Mouse (Mus musculus) kidney, adult 2 months (tissue): ENCODE results near the gene Dnajc8.

ENCODE experiments used
- CTCF ChIP-seq: fragments of 200-500 bp; conservative IDR thresholded peaks from 2 replicates; pipeline ENCODE4 v1.5.1; 2011; ENCODE audit warnings: low read depth, mild to moderate bottlenecking, control low read depth, low read length, moderate library complexity, mixed read lengths; ENCODE audit not compliant: insufficient read depth, insufficient read length
- POLR2A ChIP-seq: fragments of 200-500 bp; IDR thresholded peaks from one replicate; pipeline ENCODE4 v1.6.1; 2011; ENCODE audit warnings: low read depth, low read length, control low read depth

- TF ChIP-seq POLR2A: no peak
- TF ChIP-seq CTCF: peak; percentile 50
Observed at GRCm38 (mm10) chr4:132526678-132527077, 8.7 kb upstream of the Dnajc8 start.
